Mouse (Mus musculus) testis, adult 2 months (tissue): ENCODE results near the gene Lmf1.

Experiments
- CTCF ChIP-seq: fragments of 200-500 bp; IDR thresholded peaks from 2 replicates; pipeline ENCODE4 v1.5.1; 2012; ENCODE audit warnings: low read depth, mild to moderate bottlenecking, inconsistent platforms, low read length, moderate library complexity; ENCODE audit not compliant: control insufficient read depth, insufficient read depth, insufficient replicate concordance
- POLR2A ChIP-seq: fragments of 200-500 bp; IDR thresholded peaks from 2 replicates; pipeline ENCODE4 v1.6.1; 2012; ENCODE audit warnings: low read depth, mild to moderate bottlenecking, inconsistent platforms, low read length, moderate library complexity; ENCODE audit not compliant: control insufficient read depth

DNA sequence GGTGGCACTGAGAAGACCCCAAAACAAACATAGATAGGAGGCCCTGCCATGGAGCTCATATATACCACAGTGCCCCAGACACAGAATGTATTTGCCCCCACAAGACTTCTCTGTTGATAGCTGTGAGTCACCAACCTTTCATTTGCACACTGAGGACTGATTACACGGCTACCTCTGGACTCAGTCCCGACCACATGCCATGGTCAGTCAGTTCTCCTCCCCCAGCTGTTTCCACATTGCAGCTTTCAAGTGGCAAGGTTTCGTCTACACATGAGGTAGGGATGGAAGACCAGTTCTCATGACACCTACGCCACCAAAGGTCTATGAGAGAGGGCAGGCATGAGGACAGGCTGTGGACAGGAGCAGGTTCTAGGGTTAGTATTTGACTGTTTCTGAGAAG, 132.3 kb downstream of the Lmf1 start:
- TF ChIP-seq CTCF (no peak), POLR2A (no peak)
